Mouse (Mus musculus) ES-E14 (cell line): ENCODE data around the gene Mknk2.

ENCODE experiments used
- CHD2 ChIP-seq: IDR thresholded peaks from 2 replicates; pipeline ENCODE4 v1.6.1; 2014; ENCODE audit warnings: mild to moderate bottlenecking, low read depth, low read length, inconsistent platforms
- HCFC1 ChIP-seq: IDR thresholded peaks from 2 replicates; pipeline ENCODE4 v1.6.1; 2012; ENCODE audit warnings: low read length, inconsistent platforms, borderline replicate concordance; ENCODE audit not compliant: insufficient read depth
- MAFK ChIP-seq: IDR thresholded peaks from 2 replicates; pipeline ENCODE4 v1.6.1; 2014; ENCODE audit warnings: mild to moderate bottlenecking, low read depth, low read length, inconsistent platforms; ENCODE audit not compliant: insufficient read depth
- ZC3H11A ChIP-seq: IDR thresholded peaks from 2 replicates; pipeline ENCODE4 v1.6.1; 2012; ENCODE audit warnings: low read depth, mild to moderate bottlenecking, inconsistent platforms, low read length, borderline replicate concordance
- ZNF384 ChIP-seq: IDR thresholded peaks from 2 replicates; pipeline ENCODE4 v1.6.1; 2012; ENCODE audit warnings: low read depth, low read length, inconsistent platforms

DNA sequence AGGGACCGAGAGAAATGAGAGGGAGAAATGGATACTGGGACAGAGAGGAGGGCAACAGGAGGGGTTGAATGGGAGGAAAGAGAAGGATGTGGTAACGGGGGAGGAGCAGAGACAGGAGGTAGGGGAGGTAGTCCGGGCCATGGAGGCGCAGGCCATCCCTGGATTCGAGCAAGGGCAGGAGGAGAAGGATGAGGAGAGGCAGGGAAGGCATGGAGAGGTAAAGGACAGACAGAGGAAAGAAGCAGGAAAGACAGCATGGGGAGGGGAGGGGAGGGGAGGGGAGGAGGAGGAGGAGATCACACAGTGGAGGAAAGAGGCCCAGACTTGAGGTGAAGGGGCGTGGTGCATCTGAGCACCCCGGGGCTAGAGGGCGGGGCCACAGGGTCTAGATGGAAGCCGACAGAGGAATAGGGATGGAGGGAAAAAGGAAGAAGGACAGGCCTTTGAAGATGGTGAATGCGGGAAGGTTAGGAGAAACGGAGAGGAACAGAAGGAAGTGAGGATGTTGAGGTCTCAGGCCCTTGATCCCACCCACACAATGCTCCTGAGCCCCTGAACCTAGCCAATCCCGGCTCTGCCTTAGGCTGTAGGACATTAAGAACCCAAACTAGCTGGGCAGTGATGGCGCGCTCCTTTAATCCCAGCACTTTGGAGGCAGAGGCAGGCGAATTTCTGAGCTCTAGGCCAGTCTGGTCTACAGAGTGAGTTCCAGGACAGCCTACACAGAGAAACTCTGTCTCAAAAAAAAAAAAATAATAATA lies 20.9 kb downstream of the Mknk2 start, which contains the start of gene Btbd2:
- TF ChIP-seq MAFK (no peak), ZNF384 (no peak), HCFC1 (no peak), CHD2 (no peak), ZC3H11A (no peak)
